Mouse (Mus musculus) MEL (cell line): ENCODE results near the gene Commd7.

Experiments used
- CTCF ChIP-seq, 3 experiments: IDR thresholded peaks in 2 of 3; conservative IDR thresholded peaks in 1 of 3; 2 replicates each; pipeline ENCODE4 v1.5.1; 2011 to 2012; ENCODE audit warnings: low read length in 3 of 3, low read depth in 2 of 3, mild to moderate bottlenecking in 2 of 3, improper control_type of control experiment in 1 of 3, inconsistent platforms in 1 of 3, mixed read lengths in 1 of 3, moderate library complexity in 1 of 3; ENCODE audit not compliant: control insufficient read depth in 1 of 3, insufficient read depth in 1 of 3, poor library complexity in 1 of 3, severe bottlenecking in 1 of 3
- EP300 ChIP-seq, 2 experiments: IDR thresholded peaks; 2 replicates each; pipeline ENCODE4 v1.6.1; 2011; ENCODE audit warnings: improper control_type of control experiment in 2 of 2, low read length in 2 of 2, low read depth in 1 of 2, mild to moderate bottlenecking in 1 of 2
- RCOR1 ChIP-seq: IDR thresholded peaks from 2 replicates; pipeline ENCODE4 v1.6.1; 2012; ENCODE audit warnings: low read depth, mild to moderate bottlenecking, inconsistent platforms, low read length, improper control_type of control experiment
- SMC3 ChIP-seq: IDR thresholded peaks from 2 replicates; pipeline ENCODE4 v1.6.1; 2011; ENCODE audit warnings: low read depth, low read length, improper control_type of control experiment
- ZMIZ1 ChIP-seq: IDR thresholded peaks from 2 replicates; pipeline ENCODE4 v1.6.1; 2012; ENCODE audit warnings: low read depth, mild to moderate bottlenecking, inconsistent platforms, low read length, improper control_type of control experiment, moderate library complexity
- ZNF384 ChIP-seq: IDR thresholded peaks from 2 replicates; pipeline ENCODE4 v1.6.1; 2012; ENCODE audit warnings: low read depth, mild to moderate bottlenecking, inconsistent platforms, low read length, improper control_type of control experiment

DNA sequence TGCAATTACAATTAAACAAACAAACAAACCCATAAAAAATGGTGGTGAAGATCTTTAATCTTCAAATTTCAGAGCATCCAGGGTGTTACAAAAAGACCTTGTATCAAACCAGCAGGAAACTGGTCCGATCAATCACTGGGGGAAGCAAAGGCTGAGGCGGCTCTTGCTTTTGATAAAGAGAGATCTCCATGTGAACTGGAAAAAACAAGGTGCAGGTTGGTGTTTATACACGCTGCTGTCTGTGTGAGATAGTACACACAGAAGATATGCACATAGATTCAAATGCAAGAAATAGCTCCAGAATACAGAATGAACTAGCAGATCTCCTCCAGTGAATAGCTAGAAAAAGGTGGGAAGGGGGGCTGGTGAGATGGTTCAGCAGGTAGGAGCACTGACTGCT is 15.7 kb downstream of the Commd7 start:
- TF ChIP-seq ZNF384 (no peak), RCOR1 (no peak), EP300 (IDR thresholded peaks at IDR 0.05; ENCODE audit: low read depth in 1 of 2, low read length in 2 of 2) (no peak), ZMIZ1 (no peak), SMC3 (no peak), CTCF (IDR thresholded peaks at IDR 0.05 in 2 of 3, conservative IDR thresholded peaks at IDR 0.05 in 1 of 3; ENCODE audit: control insufficient read depth in 1 of 3, insufficient read depth in 1 of 3, low read depth in 2 of 3, low read length in 3 of 3, poor library complexity in 1 of 3, severe bottlenecking in 1 of 3) (no peak)
